In the genomic region with DNA sequence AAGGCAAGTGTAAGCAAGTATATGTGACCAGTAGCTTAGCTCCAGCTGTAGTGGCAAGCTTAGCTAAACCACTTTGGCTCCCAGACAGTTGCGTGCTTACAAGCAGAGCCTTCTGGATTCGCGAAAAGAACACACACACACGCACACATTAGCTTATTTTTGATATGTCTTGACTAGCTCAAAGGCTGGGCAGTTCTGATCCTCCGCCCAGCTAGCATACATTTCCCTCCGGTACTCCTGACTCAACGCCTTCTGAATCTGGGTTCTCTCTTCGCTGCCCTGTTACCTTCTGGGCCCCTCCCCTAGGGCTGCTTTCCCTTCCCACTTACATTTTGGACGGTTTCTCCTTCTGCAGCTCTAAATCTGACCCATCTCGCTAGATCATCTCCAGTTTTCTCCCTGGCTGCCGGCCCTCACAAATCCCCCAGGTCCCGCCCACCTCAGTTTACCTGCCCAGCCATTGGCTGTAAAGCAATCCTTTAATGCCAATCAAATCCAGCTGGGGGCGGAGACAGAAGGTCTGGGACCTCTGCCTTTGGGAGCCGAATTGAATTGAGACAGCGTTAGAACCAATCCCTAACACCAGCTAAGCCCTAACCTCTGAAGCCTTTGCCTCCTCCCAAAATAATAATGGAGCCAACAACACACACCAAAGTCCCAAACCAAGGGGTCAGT, we compare ENCODE assay signal across 9 mouse cellular contexts. TPM values are rescaled to one million over a fixed set of nuclear protein-coding genes. Genes with fewer than 3 reads are reported as not detected.
DNase-seq lines count a peak whose midpoint lies in the region; ATAC-seq and TF ChIP-seq lines count a peak whose summit lies in the region.
"Had no signal": no experiment of that assay in that cellular context is flagged by ENCODE, and none has a peak within 500 bp of the region (broad histone marks: within the 10 kb centered on the region; RNA-seq: fewer than 3 reads in every experiment).

No protein-coding gene starts in this region.

- peaks cover 18% of the 10 kb centered on the region for H3K4me1 ChIP-seq in forebrain, embryonic 15.5 days
- H3K4me1 ChIP-seq in lung, embryonic 14.5 days (ENCODE audit: insufficient read depth) = no peaks in the 10 kb centered on the region
- peaks cover 11% of the 10 kb centered on the region; the same call in 1 of the 2 replicates for H3K4me1 ChIP-seq in stomach, embryonic 14.5 days (ENCODE audit: control insufficient read depth, insufficient read depth, low read length)

- no peak for TF ChIP-seq CTCF in lung, embryonic 14.5 days (IDR thresholded peaks at IDR 0.05; ENCODE audit: low read depth)

- H3K9ac ChIP-seq in forebrain, embryonic 15.5 days (replicated peaks) = peak overlapping the region; percentile 55; the same call in 1 of the 2 replicates
- no peak overlapping the region; the same call in 1 of the 2 replicates for H3K9ac ChIP-seq in lung, embryonic 14.5 days
- no peak overlapping the region for H3K9ac ChIP-seq in stomach, embryonic 14.5 days (replicated peaks; ENCODE audit: low read depth, low read length)

- intact Hi-C loops in gastrocnemius, postnatal 14 days (cut with DNase I; ENCODE audit: low total_unique reads) = loop anchor here (2.0 kb wide), 1 partner anchor 69 kb away; no protein-coding TSS in a partner anchor

- ATAC-seq in cerebellum, adult (ENCODE audit: insufficient number of reproducible peaks, low FRiP score, low TSS enrichment) = peak; percentile 61; the same call in 1 of the 2 replicates
- ATAC-seq in forebrain, embryonic 15.5 days (replicated peaks) = peak; percentile 85
- peak; percentile 71; the same call in 1 of the 2 replicates for ATAC-seq in lung, embryonic 14.5 days (ENCODE audit: insufficient read depth)
- no peak for ATAC-seq in stomach, embryonic 14.5 days (ENCODE audit: insufficient number of reproducible peaks, insufficient read depth, low FRiP score, low read depth)

- H3K9me3 ChIP-seq in forebrain, embryonic 15.5 days = no peaks in the 10 kb centered on the region
- no peaks in the 10 kb centered on the region for H3K9me3 ChIP-seq in lung, embryonic 14.5 days (ENCODE audit: low read depth, low read length)
- no peaks in the 10 kb centered on the region for H3K9me3 ChIP-seq in stomach, embryonic 14.5 days (ENCODE audit: control insufficient read depth, low read depth, low read length)

- 5% methylated on average over 15 of the region's 15 CpGs for WGBS in forebrain, embryonic 15.5 days
- WGBS in lung, embryonic 14.5 days = 4% methylated on average over 15 of the region's 15 CpGs
- 5% methylated on average over 15 of the region's 15 CpGs for WGBS in stomach, embryonic 14.5 days

- peak overlapping the region; percentile 67 for H3K4me2 ChIP-seq in forebrain, embryonic 15.5 days (replicated peaks)
- H3K4me2 ChIP-seq in lung, embryonic 14.5 days = peak overlapping the region; percentile 45
- H3K4me2 ChIP-seq in stomach, embryonic 14.5 days (replicated peaks; ENCODE audit: low read depth, low read length) = peak overlapping the region; percentile 39

- no peaks in the 10 kb centered on the region for H3K36me3 ChIP-seq in forebrain, embryonic 15.5 days
- no peaks in the 10 kb centered on the region for H3K36me3 ChIP-seq in lung, embryonic 14.5 days (ENCODE audit: insufficient read depth)
- no peaks in the 10 kb centered on the region for H3K36me3 ChIP-seq in stomach, embryonic 14.5 days (ENCODE audit: control insufficient read depth, insufficient read depth, low read length)

- DNase-seq in gastrocnemius, postnatal 14 days = peak; percentile 54
- no peak for DNase-seq in gastrocnemius, adult 8-10 months (ENCODE audit: low spot score in 2 of 2)
- DNase-seq in kidney, adult 18-20 months = peak; percentile 71
- DNase-seq in lung, embryonic 14.5 days = peak; percentile 91
- DNase-seq in spleen, postnatal 10 days (ENCODE audit: low spot score in 2 of 2) = no peak

- H3K27me3 ChIP-seq in forebrain, embryonic 15.5 days = peaks cover 19% of the 10 kb centered on the region
- H3K27me3 ChIP-seq in lung, embryonic 14.5 days (ENCODE audit: insufficient read depth, low read length) = peaks cover 22% of the 10 kb centered on the region
- H3K27me3 ChIP-seq in stomach, embryonic 14.5 days (ENCODE audit: control insufficient read depth, insufficient read depth, low read length) = peaks cover 4% of the 10 kb centered on the region

- H3K4me3 ChIP-seq in forebrain, embryonic 15.5 days = peak overlapping the region; percentile 41
- peak overlapping the region; percentile 10 for H3K4me3 ChIP-seq in lung, embryonic 14.5 days (ENCODE audit: low read depth, low read length)
- H3K4me3 ChIP-seq in stomach, embryonic 14.5 days (ENCODE audit: low read depth, low read length) = no peak overlapping the region; the same call in 1 of the 2 replicates
- H3K4me3 ChIP-seq: heart, adult 2 months had no signal

- H3K27ac ChIP-seq in forebrain, embryonic 15.5 days (replicated peaks) = no peak overlapping the region
- no peak overlapping the region for H3K27ac ChIP-seq in lung, embryonic 14.5 days (ENCODE audit: low read depth)
- no peak overlapping the region for H3K27ac ChIP-seq in stomach, embryonic 14.5 days (ENCODE audit: low read length)
- H3K27ac ChIP-seq: heart, adult 2 months had no signal

RNA-seq across cellular contexts. Expression of a gene that starts 11.2 kb away (rescaled TPM):
- 1 to 10 TPM; 4.9 to 5.9 TPM for total RNA-seq in gastrocnemius, postnatal 14 days (2021)
- 1 to 10 TPM; 1.3 to 2.0 (median 1.5) TPM for total RNA-seq in gastrocnemius, adult 8-10 months (2022)
- 45.8 and 50.5 TPM in 2 replicates for polyA plus RNA-seq in forebrain, embryonic 15.5 days (2015; fragmentation: Nextera tagmentation; extraction: Ambion mirVana)
- 52.3 and 52.6 TPM in 2 replicates for polyA plus RNA-seq in lung, embryonic 14.5 days (2014; fragmentation: Nextera tagmentation; extraction: Ambion mirVana)
- 105 and 114 TPM in 2 replicates for polyA plus RNA-seq in stomach, embryonic 14.5 days (2014; fragmentation: Nextera tagmentation; extraction: Ambion mirVana)

RNA-seq across cellular contexts. Expression of a gene that starts 18.1 kb away (rescaled TPM):
- total RNA-seq in gastrocnemius, postnatal 14 days (2021) = not detected
- under 1 TPM in 1 of 4 experiments, not detected in 3; 0.07 TPM for total RNA-seq in gastrocnemius, adult 8-10 months (2022)
- polyA plus RNA-seq in forebrain, embryonic 15.5 days (2015; fragmentation: Nextera tagmentation; extraction: Ambion mirVana) = 0.10 TPM in 1 of 2 replicates, not detected in the other
- polyA plus RNA-seq in lung, embryonic 14.5 days (2014; fragmentation: Nextera tagmentation; extraction: Ambion mirVana) = 0.91 and 1.1 TPM in 2 replicates
- polyA plus RNA-seq in stomach, embryonic 14.5 days (2014; fragmentation: Nextera tagmentation; extraction: Ambion mirVana) = 0.33 and 0.48 TPM in 2 replicates

RNA-seq across cellular contexts. Expression of a gene that starts 35.4 kb away (rescaled TPM):
- total RNA-seq in gastrocnemius, postnatal 14 days (2021) = 1 to 10 TPM; 4.5 to 4.9 TPM
- total RNA-seq in gastrocnemius, adult 8-10 months (2022) = 1 to 10 TPM; 4.3 to 7.2 (median 6.3) TPM
- 10.8 and 12.4 TPM in 2 replicates for polyA plus RNA-seq in forebrain, embryonic 15.5 days (2015; fragmentation: Nextera tagmentation; extraction: Ambion mirVana)
- 11.4 and 14.3 TPM in 2 replicates for polyA plus RNA-seq in lung, embryonic 14.5 days (2014; fragmentation: Nextera tagmentation; extraction: Ambion mirVana)
- 10.5 and 13.2 TPM in 2 replicates for polyA plus RNA-seq in stomach, embryonic 14.5 days (2014; fragmentation: Nextera tagmentation; extraction: Ambion mirVana)

RNA-seq across cellular contexts. Expression of a gene that starts 35.8 kb away (rescaled TPM):
- 10 to 100 TPM; 13.1 to 14.0 TPM for total RNA-seq in gastrocnemius, postnatal 14 days (2021)
- 10 to 100 TPM; 13.3 to 16.6 (median 15.8) TPM for total RNA-seq in gastrocnemius, adult 8-10 months (2022)
- 19.0 and 24.1 TPM in 2 replicates for polyA plus RNA-seq in forebrain, embryonic 15.5 days (2015; fragmentation: Nextera tagmentation; extraction: Ambion mirVana)
- polyA plus RNA-seq in lung, embryonic 14.5 days (2014; fragmentation: Nextera tagmentation; extraction: Ambion mirVana) = 17.9 and 18.7 TPM in 2 replicates
- polyA plus RNA-seq in stomach, embryonic 14.5 days (2014; fragmentation: Nextera tagmentation; extraction: Ambion mirVana) = 18.3 and 20.1 TPM in 2 replicates

Comparison
In these comparisons a context has a peak if more than half of its experiments do, and no peak if none do; other contexts are left out.
1. DNase-seq: peak in gastrocnemius, postnatal 14 days (single experiment), kidney, adult 18-20 months (single experiment) and lung, embryonic 14.5 days (single experiment); none in gastrocnemius, adult 8-10 months (0 of 2) and spleen, postnatal 10 days (0 of 2).
2. Peak in every context shown above with its lines, with median percentiles within 50 percentile points of each other: H3K4me2 ChIP-seq.